Mouse (Mus musculus) spleen, adult 18-20 months (tissue): ENCODE measurements around the gene Ccdc155.

Source experiments
- DNase-seq, 2 experiments: peaks; one replicate each; pipeline ENCODE4 v3.0.0; 2022; ENCODE audit warnings: mixed read lengths in 2 of 2

Ccdc155 gene

DNA sequence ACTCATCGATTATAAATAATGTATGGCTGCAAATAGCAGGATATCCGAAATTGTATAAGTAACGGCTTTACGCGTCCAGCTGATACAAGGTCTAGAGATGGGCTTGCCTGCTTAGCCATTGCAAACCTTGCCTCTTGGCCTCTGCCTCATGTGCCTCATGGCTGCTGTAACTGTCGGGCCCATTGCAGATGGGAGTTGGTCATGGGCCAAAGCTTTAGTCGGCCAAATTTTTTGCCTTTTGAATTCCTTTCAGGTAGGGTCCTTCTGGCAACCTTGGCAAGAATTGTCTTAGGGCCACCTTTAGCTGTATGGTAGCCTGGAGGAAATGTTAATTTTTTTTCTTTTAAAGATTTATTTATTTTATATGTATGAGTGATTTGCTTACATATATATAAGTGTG, 20.1 kb upstream of the Ccdc155 start:
- peak in 1 of 2 experiments; percentile 1 for DNase-seq

GRCm38 (mm10) chr7:45221680-45222079, 17.0 kb upstream of the Ccdc155 start:
- no peak for DNase-seq

GRCm38 (mm10) chr7:45216442-45217183, 11.9 kb upstream of the Ccdc155 start:
- DNase-seq: no peak

DNA sequence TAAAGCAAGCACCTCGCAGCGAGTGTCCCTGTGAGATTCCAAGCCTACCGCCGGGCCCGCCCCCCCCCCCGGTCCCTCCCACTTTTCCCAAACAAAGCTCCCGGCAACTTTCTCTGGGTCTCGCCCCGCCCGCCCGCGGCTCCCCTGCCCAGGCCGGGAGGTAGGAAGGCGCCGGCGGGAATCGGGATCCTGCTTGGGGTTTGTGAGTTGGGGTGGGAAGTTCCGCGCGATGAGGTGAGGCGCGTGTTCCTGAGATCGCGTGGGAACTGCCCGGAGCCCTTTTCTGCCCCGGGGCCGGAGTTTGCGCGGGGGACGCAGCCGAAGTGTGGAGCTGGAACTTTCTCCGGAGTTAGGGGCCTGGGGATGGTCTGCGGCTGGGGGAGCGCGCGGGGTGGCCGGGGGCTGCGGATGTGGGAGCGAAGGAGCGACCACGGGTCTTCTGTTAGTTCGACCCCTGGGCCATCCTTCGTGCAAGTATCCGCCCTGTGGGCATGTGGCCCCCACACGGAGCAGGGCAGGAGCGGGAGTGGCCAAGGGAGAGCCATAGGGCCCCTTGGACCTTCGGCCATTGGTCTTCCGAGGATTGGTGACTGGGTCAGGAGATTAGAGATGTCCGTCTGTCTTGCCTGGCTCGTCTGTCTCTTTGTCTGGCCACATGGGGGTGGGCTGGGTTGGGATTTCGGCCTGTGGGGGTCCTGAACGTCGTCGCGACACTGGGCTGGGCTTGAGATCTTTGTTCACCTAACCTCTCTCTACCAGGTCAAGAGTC, 11.2 kb upstream of the Ccdc155 start, which contains the start of gene Tead2:
TSS of gene Tead2 (plus strand) at position 81 of the 769 bp plus-strand sequence.
- DNase-seq: no peak

GRCm38 (mm10) chr7:45213708-45214107, 9.0 kb upstream of the Ccdc155 start:
- DNase-seq: no peak

DNA sequence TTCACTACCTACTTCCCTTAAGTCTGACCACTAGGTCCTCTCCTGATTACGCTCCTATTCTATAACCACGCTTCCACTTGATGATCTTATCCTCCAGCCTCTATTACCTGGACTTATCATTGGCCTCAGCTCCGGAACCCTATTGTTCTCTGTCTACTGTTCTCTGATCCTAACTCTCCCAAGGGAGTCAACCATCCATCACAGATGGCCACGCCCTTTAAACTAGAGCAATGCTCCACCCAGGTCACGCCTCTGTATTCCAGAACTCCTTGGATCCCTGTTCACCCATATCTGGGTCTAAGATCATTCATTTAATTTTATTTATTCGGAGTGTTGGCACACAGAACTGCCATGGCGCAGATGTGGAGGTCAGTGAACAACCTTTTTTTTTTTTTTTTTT, 7.7 kb upstream of the Ccdc155 start:
- DNase-seq: no peak

GRCm38 (mm10) chr7:45211851-45212251, 7.2 kb upstream of the Ccdc155 start, which contains the start of gene Dkkl1:
Dkkl1 (minus strand) TSS chr7:45212147.
- peak in 1 of 2 experiments; percentile 33 for DNase-seq

DNA sequence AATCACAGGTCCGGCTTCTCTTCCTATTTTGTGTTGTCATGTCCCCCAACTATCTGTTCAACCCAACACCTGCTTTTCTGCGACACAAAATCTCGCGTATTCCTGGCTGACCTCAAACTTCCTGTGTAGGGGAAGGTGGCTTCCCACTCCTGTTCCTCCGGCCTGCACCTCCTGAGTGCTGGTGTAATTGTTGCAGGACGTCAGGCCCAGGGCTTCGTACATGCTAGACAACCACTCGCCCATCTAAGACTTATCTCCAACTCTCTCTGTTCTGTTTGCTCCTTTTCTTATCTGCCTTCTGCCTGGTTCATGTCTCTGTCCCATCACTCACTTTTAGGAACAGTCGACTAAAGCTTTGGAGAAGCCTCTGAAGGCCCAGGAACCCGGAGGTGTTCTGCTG, 6.4 kb upstream of the Ccdc155 start:
- DNase-seq: no peak

- no peak for DNase-seq
Measured at GRCm38 (mm10) chr7:45208260-45208659, 3.6 kb upstream of the Ccdc155 start.

DNA sequence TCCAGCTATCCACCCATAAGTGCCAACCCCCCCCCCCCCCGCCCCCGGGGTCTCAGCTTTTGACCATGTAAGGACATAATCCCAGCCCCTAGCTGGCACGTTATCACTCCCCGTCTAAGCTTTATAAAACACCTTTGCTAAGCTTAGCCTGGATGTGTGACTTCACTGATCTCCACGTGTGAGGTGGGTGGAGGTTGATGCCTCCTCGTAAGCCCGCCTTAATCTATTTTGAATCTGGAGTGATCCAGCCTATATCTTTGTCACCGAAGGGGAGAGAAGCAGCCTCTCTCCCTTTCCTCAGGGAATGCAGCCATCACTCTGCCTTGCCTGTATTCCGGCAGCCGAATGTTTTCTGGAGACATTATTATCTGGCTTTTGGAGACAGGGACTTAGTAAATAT, 2.0 kb downstream of the Ccdc155 start:
- DNase-seq: no peak

- DNase-seq: no peak
Measured at GRCm38 (mm10) chr7:45198961-45199360, 5.7 kb downstream of the Ccdc155 start.

GRCm38 (mm10) chr7:45198435-45198834, 6.3 kb downstream of the Ccdc155 start:
- DNase-seq: peak; percentile 39 to 66

- no peak for DNase-seq
Measured at GRCm38 (mm10) chr7:45196994-45197393, 7.7 kb downstream of the Ccdc155 start.

- DNase-seq: no peak
Measured at GRCm38 (mm10) chr7:45196176-45196535, 8.5 kb downstream of the Ccdc155 start.

GRCm38 (mm10) chr7:45195341-45196175, 9.1 kb downstream of the Ccdc155 start:
- DNase-seq: no peak

- DNase-seq: no peak
Measured at GRCm38 (mm10) chr7:45193871-45194785, 10.6 kb downstream of the Ccdc155 start.

- DNase-seq: no peak
Measured at GRCm38 (mm10) chr7:45193406-45193805, 11.3 kb downstream of the Ccdc155 start.

DNA sequence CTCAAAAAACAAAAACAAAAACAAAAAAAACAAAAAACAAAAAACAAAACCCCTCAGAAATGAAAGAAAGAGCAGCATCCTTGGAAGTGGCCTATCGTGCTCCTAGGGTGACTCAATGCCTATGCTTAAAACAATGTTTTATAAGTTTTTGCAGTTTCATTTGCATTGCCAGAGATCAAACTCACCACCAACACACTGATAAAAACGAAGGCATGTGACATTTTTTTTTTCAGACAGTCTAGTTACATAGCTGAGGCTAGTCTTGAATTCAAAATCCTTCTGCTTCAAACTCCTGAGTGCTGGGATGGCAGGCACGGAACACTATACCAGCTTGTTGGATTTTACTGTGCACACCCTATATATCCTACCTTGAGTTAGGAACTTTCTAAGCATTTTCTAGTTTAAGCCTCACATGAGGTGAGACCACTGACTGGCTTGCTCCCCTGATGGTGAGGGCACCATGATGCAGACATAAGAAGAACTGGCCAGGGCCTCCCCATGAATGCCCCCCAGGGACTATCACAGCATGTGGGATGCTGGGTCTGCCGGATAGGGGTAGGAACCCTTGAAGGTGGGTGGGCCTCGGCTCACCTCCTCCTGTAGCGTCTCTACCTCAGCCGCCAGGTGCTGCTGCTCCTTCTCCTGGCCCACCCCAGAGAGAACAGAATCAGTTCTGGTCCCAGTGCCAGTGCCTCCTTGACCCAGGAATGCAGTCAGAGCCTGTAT, 11.9 kb downstream of the Ccdc155 start:
- DNase-seq: no peak

DNA sequence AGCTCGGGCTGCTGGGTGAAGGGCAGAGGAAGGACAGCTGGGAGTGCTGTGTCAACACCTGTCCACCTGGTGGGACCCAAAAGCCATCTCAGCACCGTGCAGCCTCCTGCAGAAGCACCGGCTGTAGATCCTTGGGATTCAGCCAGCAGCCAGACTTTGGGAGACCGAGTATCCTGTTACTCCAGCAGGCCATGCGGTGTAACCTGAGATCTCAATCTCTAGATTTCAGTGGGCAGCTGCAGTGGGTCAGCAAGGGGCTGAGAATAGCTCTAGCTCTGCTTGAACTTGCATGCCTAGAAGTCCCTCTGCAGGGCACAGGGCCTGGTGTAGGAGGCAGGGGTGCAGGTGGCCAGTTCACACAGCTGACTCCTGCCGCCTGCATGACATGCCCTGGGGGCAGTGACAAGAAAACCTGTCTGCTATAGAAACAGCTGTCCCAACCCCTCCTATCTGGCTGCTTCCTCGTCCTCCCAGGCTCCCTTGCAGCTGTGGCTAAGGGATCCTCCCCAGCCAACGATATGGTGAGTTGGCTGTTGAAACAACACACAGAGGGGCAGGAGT, 12.8 kb downstream of the Ccdc155 start:
- DNase-seq: no peak

GRCm38 (mm10) chr7:45191161-45191560, 13.5 kb downstream of the Ccdc155 start:
- DNase-seq: no peak

GRCm38 (mm10) chr7:45190186-45190585, 14.5 kb downstream of the Ccdc155 start:
- DNase-seq: no peak
